ENCODE assay signal across 10 mouse cellular contexts in the genomic region with DNA sequence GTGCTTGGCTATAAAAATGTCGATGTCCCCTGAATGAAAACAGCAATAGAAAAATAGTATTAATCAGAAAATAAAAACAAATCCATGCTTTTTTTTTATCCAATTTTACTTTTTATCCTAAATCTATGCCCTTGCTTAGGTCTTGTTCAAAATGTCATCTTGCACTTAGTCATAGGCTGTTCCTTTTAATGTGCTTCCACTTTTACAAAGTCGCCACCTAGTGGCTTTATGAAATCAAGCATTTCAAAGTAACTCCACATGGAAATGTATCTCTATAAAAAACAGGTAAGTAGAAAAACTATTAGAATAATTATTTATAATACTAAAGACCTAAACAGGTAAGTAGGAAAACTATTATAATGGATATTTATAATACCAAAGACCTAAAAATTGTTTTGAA. TPM values are rescaled to one million over a fixed set of nuclear protein-coding genes. Genes with fewer than 3 reads are reported as not detected.
DNase-seq lines count a peak whose midpoint lies in the region; ATAC-seq lines count a peak whose summit lies in the region.
"Had no signal": no experiment of that assay in that cellular context is flagged by ENCODE, and none has a peak within 500 bp of the region (broad histone marks: within the 10 kb centered on the region; RNA-seq: fewer than 3 reads in every experiment).

No protein-coding gene starts in this region.

- H3K9ac ChIP-seq in embryonic facial prominence, embryonic 11.5 days (replicated peaks; ENCODE audit: low read length), result no peak overlapping the region
- H3K9ac ChIP-seq in hindbrain, embryonic 12.5 days, result no peak overlapping the region

- DNase-seq in embryonic facial prominence, embryonic 11.5 days (ENCODE audit: low spot score), result peak; percentile 65
- DNase-seq in embryonic facial prominence, embryonic 10.5 days (ENCODE audit: low spot score), result no peak
- peak; percentile 24 for DNase-seq in lung, postnatal 10 days
- DNase-seq in lung, postnatal 4 days, result no peak
- peak; percentile 51 for DNase-seq in retina, postnatal 1 day
- no peak for DNase-seq in natural killer cell, adult 2 months (ENCODE audit: low spot score in 2 of 2)
- no peak for DNase-seq in heart, postnatal 4 days

- no peaks in the 10 kb centered on the region for H3K27me3 ChIP-seq in embryonic facial prominence, embryonic 11.5 days (ENCODE audit: control insufficient read depth, insufficient read depth, low read length)
- H3K27me3 ChIP-seq in embryonic facial prominence, embryonic 10.5 days (replicated peaks; ENCODE audit: low read depth, poor library complexity, severe bottlenecking), result no peaks in the 10 kb centered on the region
- no peaks in the 10 kb centered on the region for H3K27me3 ChIP-seq in hindbrain, embryonic 12.5 days

- H3K36me3 ChIP-seq in embryonic facial prominence, embryonic 11.5 days (replicated peaks; ENCODE audit: control insufficient read depth, insufficient read depth, low read depth, low read length), result no peaks in the 10 kb centered on the region
- H3K36me3 ChIP-seq in embryonic facial prominence, embryonic 10.5 days (replicated peaks), result peaks cover 30% of the 10 kb centered on the region
- H3K36me3 ChIP-seq in hindbrain, embryonic 12.5 days, result peaks cover 22% of the 10 kb centered on the region

- no peaks in the 10 kb centered on the region for H3K9me3 ChIP-seq in embryonic facial prominence, embryonic 11.5 days (replicated peaks; ENCODE audit: control insufficient read depth, low read length)
- H3K9me3 ChIP-seq in embryonic facial prominence, embryonic 10.5 days, result no peaks in the 10 kb centered on the region
- H3K9me3 ChIP-seq in hindbrain, embryonic 12.5 days (replicated peaks), result no peaks in the 10 kb centered on the region

- H3K4me1 ChIP-seq in embryonic facial prominence, embryonic 11.5 days (ENCODE audit: control insufficient read depth, insufficient read depth, low read length), result no peaks in the 10 kb centered on the region
- H3K4me1 ChIP-seq in embryonic facial prominence, embryonic 10.5 days, result peaks cover 8% of the 10 kb centered on the region
- H3K4me1 ChIP-seq in hindbrain, embryonic 12.5 days, result peaks cover 8% of the 10 kb centered on the region

- no peak overlapping the region for H3K27ac ChIP-seq in embryonic facial prominence, embryonic 11.5 days (replicated peaks; ENCODE audit: low read depth, low read length)
- H3K27ac ChIP-seq in embryonic facial prominence, embryonic 10.5 days (replicated peaks), result no peak overlapping the region
- H3K27ac ChIP-seq in hindbrain, embryonic 12.5 days, result no peak overlapping the region

- H3K4me3 ChIP-seq in embryonic facial prominence, embryonic 11.5 days (ENCODE audit: low read depth, low read length), result no peak overlapping the region
- no peak overlapping the region for H3K4me3 ChIP-seq in embryonic facial prominence, embryonic 10.5 days
- H3K4me3 ChIP-seq in hindbrain, embryonic 12.5 days, result no peak overlapping the region

- ATAC-seq in embryonic facial prominence, embryonic 11.5 days (replicated peaks; ENCODE audit: insufficient number of reproducible peaks, low FRiP score, low TSS enrichment, low read depth), result 0 out of 2 replicates have a peak, but pooled peaks have one; percentile 55
- ATAC-seq in hindbrain, embryonic 12.5 days (ENCODE audit: low FRiP score), result peak; percentile 52; the same call in 1 of the 2 replicates

- WGBS in embryonic facial prominence, embryonic 11.5 days, result 44% methylated on average over 2 of the region's 2 CpGs
- 46% methylated on average over 2 of the region's 2 CpGs for WGBS in embryonic facial prominence, embryonic 10.5 days
- 41% methylated on average over 2 of the region's 2 CpGs for WGBS in hindbrain, embryonic 12.5 days

- no peak overlapping the region for H3K4me2 ChIP-seq in embryonic facial prominence, embryonic 11.5 days (ENCODE audit: low read depth, low read length)
- no peak overlapping the region for H3K4me2 ChIP-seq in hindbrain, embryonic 12.5 days (replicated peaks)

RNA-seq across cellular contexts. Expression of a gene that starts 1.3 kb away (rescaled TPM):
- 0.11 and 0.14 TPM in 2 replicates for polyA plus RNA-seq in embryonic facial prominence, embryonic 11.5 days (2014; fragmentation: Nextera tagmentation; extraction: Ambion mirVana)
- polyA plus RNA-seq in embryonic facial prominence, embryonic 10.5 days (2016; fragmentation: Nextera tagmentation; extraction: Ambion mirVana), result 0.20 and 0.26 TPM in 2 replicates
- 2.6 and 2.8 TPM in 2 replicates for polyA plus RNA-seq in hindbrain, embryonic 12.5 days (2016; fragmentation: Nextera tagmentation; extraction: Ambion mirVana)
- under 1 TPM; 0.23 to 0.36 TPM for total RNA-seq in heart, postnatal 4 days (2021)

RNA-seq across cellular contexts. Expression of a gene that starts 11.6 kb away (rescaled TPM):
- 296 and 300 TPM in 2 replicates for polyA plus RNA-seq in embryonic facial prominence, embryonic 11.5 days (2014; fragmentation: Nextera tagmentation; extraction: Ambion mirVana)
- 262 and 270 TPM in 2 replicates for polyA plus RNA-seq in embryonic facial prominence, embryonic 10.5 days (2016; fragmentation: Nextera tagmentation; extraction: Ambion mirVana)
- polyA plus RNA-seq in hindbrain, embryonic 12.5 days (2016; fragmentation: Nextera tagmentation; extraction: Ambion mirVana), result 326 TPM in 2 replicates
- 100 to 1,000 TPM; 799 to 849 TPM for total RNA-seq in heart, postnatal 4 days (2021)

RNA-seq across cellular contexts. Expression of a gene that starts 11.7 kb away (rescaled TPM):
- polyA plus RNA-seq in embryonic facial prominence, embryonic 11.5 days (2014; fragmentation: Nextera tagmentation; extraction: Ambion mirVana), result not detected in 2 replicates
- polyA plus RNA-seq in embryonic facial prominence, embryonic 10.5 days (2016; fragmentation: Nextera tagmentation; extraction: Ambion mirVana), result not detected in 2 replicates
- 0.08 TPM in 1 of 2 replicates, not detected in the other for polyA plus RNA-seq in hindbrain, embryonic 12.5 days (2016; fragmentation: Nextera tagmentation; extraction: Ambion mirVana)
- 1 to 10 TPM; 6.2 to 6.3 TPM for total RNA-seq in heart, postnatal 4 days (2021)
- total RNA-seq: ES-E14; left cerebral cortex, postnatal 25 days had no signal

Comparison
In these comparisons a context has a peak if more than half of its experiments do, and no peak if none do; other contexts are left out.
1. DNase-seq: peak in embryonic facial prominence, embryonic 11.5 days (single experiment), lung, postnatal 10 days (single experiment) and retina, postnatal 1 day (single experiment); none in embryonic facial prominence, embryonic 10.5 days (single experiment), lung, postnatal 4 days (0 of 2), natural killer cell, adult 2 months (0 of 2) and heart, postnatal 4 days (single experiment).